Mouse (Mus musculus): ENCODE data around the gene Fubp1. TPM values are rescaled to one million over a fixed set of nuclear protein-coding genes. Genes with fewer than 3 reads are reported as not detected.

The Fubp1 gene
- total RNA-seq, 2 experiments from 2014 or later, result 107 to 113 TPM

GRCm38 (mm10) chr3:152272974-152273685, 62.9 kb downstream of the Fubp1 start:
- no peak for DNase-seq (ENCODE audit: low spot score in 2 of 2)

- no peak for DNase-seq (ENCODE audit: low spot score in 2 of 2)
Observed at GRCm38 (mm10) chr3:152275008-152275407, 64.8 kb downstream of the Fubp1 start.

GRCm38 (mm10) chr3:152276935-152277334, 66.7 kb downstream of the Fubp1 start:
- no peak for DNase-seq (ENCODE audit: low spot score in 2 of 2)

- DNase-seq (ENCODE audit: low spot score in 2 of 2), result no peak
Observed at GRCm38 (mm10) chr3:152277912-152278311, 67.7 kb downstream of the Fubp1 start.

- no peak for DNase-seq (ENCODE audit: low spot score in 2 of 2)
Observed at GRCm38 (mm10) chr3:152278431-152278830, 68.2 kb downstream of the Fubp1 start.

- no peak for DNase-seq (ENCODE audit: low spot score in 2 of 2)
Observed at GRCm38 (mm10) chr3:152282126-152282525, 71.9 kb downstream of the Fubp1 start.

- DNase-seq (ENCODE audit: low spot score in 2 of 2), result no peak
Observed at GRCm38 (mm10) chr3:152284306-152284705, 74.1 kb downstream of the Fubp1 start.

- DNase-seq (ENCODE audit: low spot score in 2 of 2), result no peak
Observed at GRCm38 (mm10) chr3:152284759-152285158, 74.5 kb downstream of the Fubp1 start.

Other genes starting within 250 kb of the Fubp1 start
- gene Gipc2, start 44.2 kb upstream of the Fubp1 start, total RNA-seq (2021), result under 1 TPM in 1 of 2 experiments, not detected in 1; 0.30 TPM
- 10 to 100 TPM; 75.4 to 76.8 TPM for gene Dnajb4, start 120 bp upstream of the Fubp1 start, total RNA-seq (2021)
- 1 to 10 TPM; 4.3 to 5.8 TPM for gene Nexn, start 55.9 kb downstream of the Fubp1 start, total RNA-seq (2021)
- 1 to 10 TPM; 8.7 to 9.3 TPM for gene Miga1, start 130.0 kb downstream of the Fubp1 start, total RNA-seq (2021)
- 10 to 100 TPM; 70.9 to 97.3 TPM for gene Usp33, start 136.1 kb downstream of the Fubp1 start, total RNA-seq (2021)
- 10 to 100 TPM; 32.1 to 35.8 TPM for gene Zzz3, start 185.1 kb downstream of the Fubp1 start, total RNA-seq (2021)